Mouse (Mus musculus): ENCODE results near the gene Frmd4a. TPM values are rescaled to one million over a fixed set of nuclear protein-coding genes. Genes with fewer than 3 reads are reported as not detected.

Gene Frmd4a
- total and polyA plus RNA-seq, 2 experiments from 2014 or later, result 42.5 to 60.2 TPM

- no peak overlapping the region for H3K4me3 ChIP-seq (ENCODE audit: low read depth, low read length)
- H3K27me3 ChIP-seq (ENCODE audit: insufficient read depth, low read length), result no peaks in the 10 kb centered on the region
- H3K4me1 ChIP-seq (ENCODE audit: insufficient read depth, low read length), result no peaks in the 10 kb centered on the region
- H3K36me3 ChIP-seq (ENCODE audit: insufficient read depth, low read length), result peaks cover 25% of the 10 kb centered on the region
- no peaks in the 10 kb centered on the region for H3K9me3 ChIP-seq (ENCODE audit: low read length)
- no peak overlapping the region for H3K9ac ChIP-seq (replicated peaks; ENCODE audit: low read length, poor library complexity, severe bottlenecking)
- H3K4me2 ChIP-seq (ENCODE audit: low read depth, low read length, poor library complexity, severe bottlenecking), result no peak overlapping the region
- DNase-seq (ENCODE audit: low spot score) (peak; percentile 67), ATAC-seq (ENCODE audit: low FRiP score) (peak; percentile 75)
- H3K27ac ChIP-seq (ENCODE audit: low read depth, low read length), result no peak overlapping the region; the same call in 1 of the 2 replicates
- no peak for TF ChIP-seq CTCF (IDR thresholded peaks at IDR 0.05)
- WGBS, result 41% methylated on average over 9 of the region's 9 CpGs
Observed at GRCm38 (mm10) chr2:4529254-4529729, 511.8 kb downstream of the Frmd4a start.

- Histone ChIP-seq H3K9me3 (ENCODE audit: low read length) (no peaks in the 10 kb centered on the region), H3K36me3 (ENCODE audit: insufficient read depth, low read length) (peaks cover 40% of the 10 kb centered on the region), H3K4me3 (ENCODE audit: low read depth, low read length) (no peak overlapping the region), H3K27me3 (ENCODE audit: insufficient read depth, low read length) (no peaks in the 10 kb centered on the region), H3K4me2 (ENCODE audit: low read depth, low read length, poor library complexity, severe bottlenecking) (no peak overlapping the region), H3K9ac (replicated peaks; ENCODE audit: low read length, poor library complexity, severe bottlenecking) (no peak overlapping the region), H3K27ac (ENCODE audit: low read depth, low read length) (no peak overlapping the region), H3K4me1 (ENCODE audit: insufficient read depth, low read length) (no peaks in the 10 kb centered on the region)
- ATAC-seq (ENCODE audit: low FRiP score) (no peak), DNase-seq (ENCODE audit: low spot score) (no peak)
- 95% methylated on average over 11 of the region's 11 CpGs for WGBS
- no peak for TF ChIP-seq CTCF (IDR thresholded peaks at IDR 0.05)
Observed at GRCm38 (mm10) chr2:4531533-4532197, 514.1 kb downstream of the Frmd4a start.

GRCm38 (mm10) chr2:4532198-4532568 is 514.7 kb downstream of the Frmd4a start:
- no peak for TF ChIP-seq CTCF (IDR thresholded peaks at IDR 0.05)
- Histone ChIP-seq H3K4me2 (ENCODE audit: low read depth, low read length, poor library complexity, severe bottlenecking) (no peak overlapping the region), H3K9ac (replicated peaks; ENCODE audit: low read length, poor library complexity, severe bottlenecking) (no peak overlapping the region), H3K36me3 (ENCODE audit: insufficient read depth, low read length) (peaks cover 45% of the 10 kb centered on the region), H3K4me3 (ENCODE audit: low read depth, low read length) (no peak overlapping the region), H3K4me1 (ENCODE audit: insufficient read depth, low read length) (no peaks in the 10 kb centered on the region), H3K27me3 (ENCODE audit: insufficient read depth, low read length) (no peaks in the 10 kb centered on the region), H3K9me3 (ENCODE audit: low read length) (no peaks in the 10 kb centered on the region), H3K27ac (ENCODE audit: low read depth, low read length) (no peak overlapping the region)
- DNase-seq (ENCODE audit: low spot score) (no peak), ATAC-seq (ENCODE audit: low FRiP score) (no peak)
- WGBS, result 97% methylated on average over 5 of the region's 5 CpGs

GRCm38 (mm10) chr2:4532945-4533344 is 515.4 kb downstream of the Frmd4a start:
- Histone ChIP-seq H3K4me1 (ENCODE audit: insufficient read depth, low read length) (no peaks in the 10 kb centered on the region), H3K4me2 (ENCODE audit: low read depth, low read length, poor library complexity, severe bottlenecking) (no peak overlapping the region), H3K9ac (replicated peaks; ENCODE audit: low read length, poor library complexity, severe bottlenecking) (no peak overlapping the region), H3K9me3 (ENCODE audit: low read length) (no peaks in the 10 kb centered on the region), H3K27me3 (ENCODE audit: insufficient read depth, low read length) (no peaks in the 10 kb centered on the region), H3K36me3 (ENCODE audit: insufficient read depth, low read length) (peaks cover 48% of the 10 kb centered on the region), H3K27ac (ENCODE audit: low read depth, low read length) (no peak overlapping the region), H3K4me3 (ENCODE audit: low read depth, low read length) (no peak overlapping the region)
- DNase-seq (ENCODE audit: low spot score) (no peak), ATAC-seq (ENCODE audit: low FRiP score) (no peak)
- no peak for TF ChIP-seq CTCF (IDR thresholded peaks at IDR 0.05)
- over 99% methylated on average over 6 of the region's 6 CpGs for WGBS

- no peak for DNase-seq (ENCODE audit: low spot score)
- Histone ChIP-seq H3K4me3 (ENCODE audit: low read depth, low read length) (no peak overlapping the region), H3K9ac (replicated peaks; ENCODE audit: low read length, poor library complexity, severe bottlenecking) (no peak overlapping the region), H3K9me3 (ENCODE audit: low read length) (no peaks in the 10 kb centered on the region), H3K27me3 (ENCODE audit: insufficient read depth, low read length) (no peaks in the 10 kb centered on the region), H3K36me3 (ENCODE audit: insufficient read depth, low read length) (peaks cover 50% of the 10 kb centered on the region), H3K27ac (ENCODE audit: low read depth, low read length) (no peak overlapping the region), H3K4me2 (ENCODE audit: low read depth, low read length, poor library complexity, severe bottlenecking) (no peak overlapping the region), H3K4me1 (ENCODE audit: insufficient read depth, low read length) (no peaks in the 10 kb centered on the region)
- WGBS, result 91% methylated on average over 9 of the region's 9 CpGs
- no peak for TF ChIP-seq CTCF (IDR thresholded peaks at IDR 0.05)
- no peak for ATAC-seq (ENCODE audit: low FRiP score)
Observed at GRCm38 (mm10) chr2:4535187-4535864, 517.8 kb downstream of the Frmd4a start.

GRCm38 (mm10) chr2:4541330-4541729 is 523.8 kb downstream of the Frmd4a start:
- Histone ChIP-seq H3K36me3 (ENCODE audit: insufficient read depth, low read length) (peaks cover 11% of the 10 kb centered on the region), H3K9me3 (ENCODE audit: low read length) (no peaks in the 10 kb centered on the region), H3K4me2 (ENCODE audit: low read depth, low read length, poor library complexity, severe bottlenecking) (no peak overlapping the region), H3K27me3 (ENCODE audit: insufficient read depth, low read length) (no peaks in the 10 kb centered on the region), H3K4me1 (ENCODE audit: insufficient read depth, low read length) (peaks cover 18% of the 10 kb centered on the region), H3K4me3 (ENCODE audit: low read depth, low read length) (no peak overlapping the region), H3K9ac (replicated peaks; ENCODE audit: low read length, poor library complexity, severe bottlenecking) (no peak overlapping the region), H3K27ac (ENCODE audit: low read depth, low read length) (no peak overlapping the region)
- ATAC-seq (ENCODE audit: low FRiP score) (no peak), DNase-seq (ENCODE audit: low spot score) (no peak)
- TF ChIP-seq CTCF (IDR thresholded peaks at IDR 0.05), result no peak
- 28% methylated on average over 4 of the region's 4 CpGs for WGBS

Measured in midbrain, postnatal 0 days (tissue).